Mouse (Mus musculus) cerebellum, adult 9-11 months (tissue): ENCODE results near the gene Tnpo1.

Experiments used
- DNase-seq: peaks from one replicate; pipeline ENCODE4 v3.0.0; 2022

The Tnpo1 gene

GRCm38 (mm10) chr13:98816571-98816970, 109.6 kb downstream of the Tnpo1 start:
- DNase-seq, result no peak

GRCm38 (mm10) chr13:98815147-98815785, 110.9 kb downstream of the Tnpo1 start, which contains the start of gene Fcho2:
Gene Fcho2, minus strand, starts transcription at chr13:98815449.
- DNase-seq, result peak; percentile 97

GRCm38 (mm10) chr13:98814275-98815040, 111.7 kb downstream of the Tnpo1 start:
- DNase-seq, result peak; percentile 50

- no peak for DNase-seq
Observed at GRCm38 (mm10) chr13:98813596-98814274, 112.4 kb downstream of the Tnpo1 start.

GRCm38 (mm10) chr13:98813167-98813566, 113.0 kb downstream of the Tnpo1 start:
- DNase-seq, result no peak

- DNase-seq, result no peak
Observed at GRCm38 (mm10) chr13:98812285-98812684, 113.9 kb downstream of the Tnpo1 start.

GRCm38 (mm10) chr13:98810143-98810542, 116.0 kb downstream of the Tnpo1 start:
- no peak for DNase-seq

- no peak for DNase-seq
Observed at GRCm38 (mm10) chr13:98809087-98809486, 117.1 kb downstream of the Tnpo1 start.

GRCm38 (mm10) chr13:98804480-98804879, 121.7 kb downstream of the Tnpo1 start:
- no peak for DNase-seq

GRCm38 (mm10) chr13:98803699-98804098, 122.5 kb downstream of the Tnpo1 start:
- no peak for DNase-seq

GRCm38 (mm10) chr13:98802957-98803356, 123.2 kb downstream of the Tnpo1 start:
- DNase-seq, result no peak

GRCm38 (mm10) chr13:98795511-98795910, 130.7 kb downstream of the Tnpo1 start:
- no peak for DNase-seq

GRCm38 (mm10) chr13:98792864-98793263, 133.3 kb downstream of the Tnpo1 start:
- DNase-seq, result no peak

- no peak for DNase-seq
Observed at GRCm38 (mm10) chr13:98791693-98792092, 134.5 kb downstream of the Tnpo1 start.
